ENCODE assay signal across 25 mouse cellular contexts in genomic region chr12:54994068-54994386, GRCm38 (mm10). TPM values are rescaled to one million over a fixed set of nuclear protein-coding genes. Genes with fewer than 3 reads are reported as not detected.
DNase-seq lines count a peak whose midpoint lies in the region; ATAC-seq and TF ChIP-seq lines count a peak whose summit lies in the region.
"Had no signal": no experiment of that assay in that cellular context is flagged by ENCODE, and none has a peak within 500 bp of the region (broad histone marks: within the 10 kb centered on the region; RNA-seq: fewer than 3 reads in every experiment).

No protein-coding gene starts in this region.

- WGBS in liver, embryonic 15.5 days (ENCODE audit: insufficient replicate concordance) = 51% methylated on average over 6 of the region's 6 CpGs
- 62% methylated on average over 6 of the region's 6 CpGs for WGBS in lung, postnatal 0 days

- peak overlapping the region; percentile 69 for H3K9ac ChIP-seq in CH12.LX (ENCODE audit: insufficient read depth, low read depth)
- no peak overlapping the region for H3K9ac ChIP-seq in liver, embryonic 15.5 days
- no peak overlapping the region for H3K9ac ChIP-seq in lung, postnatal 0 days (replicated peaks; ENCODE audit: low read depth)
- H3K9ac ChIP-seq: embryonic facial prominence, embryonic 12.5 days; forebrain, postnatal 0 days; neural tube, embryonic 12.5 days had no signal

- TF ChIP-seq CTCF in left cerebral cortex, adult 2 months (IDR thresholded peaks at IDR 0.05) = no peak
- TF ChIP-seq CTCF in CH12.LX (conservative IDR thresholded peaks at IDR 0.05 in 1 of 2, IDR thresholded peaks at IDR 0.05 in 1 of 2; ENCODE audit: low read depth in 2 of 2, low read length in 2 of 2) = no peak
- no peak for TF ChIP-seq CTCF in lung, postnatal 0 days (IDR thresholded peaks at IDR 0.05)

- dilution Hi-C loops in CH12.LX (cut with MboI; ENCODE audit: extremely low pct_ligation_motif_present, extremely low pct_unique_long_range_greater_than_20kb, low sequenced_read_pairs) = no loop called here

- no peak for TF ChIP-seq EP300 in CH12.LX (IDR thresholded peaks at IDR 0.05; ENCODE audit: low read length)
- no peak for TF ChIP-seq EP300 in lung, postnatal 0 days (IDR thresholded peaks at IDR 0.05)

- peak; percentile 5 for DNase-seq in left cerebral cortex, adult 18-20 months (ENCODE audit: low spot score in 2 of 2)
- no peak for DNase-seq in left cerebral cortex, adult 2 months (ENCODE audit: extremely low spot score in 1 of 2, low spot score in 2 of 2)
- DNase-seq in CH12.LX (ENCODE audit: extremely low read depth) = no peak
- peak; percentile 24 for DNase-seq in T-cell, adult 2 months (ENCODE audit: low spot score)
- no peak for DNase-seq in embryo, embryonic 10 days (ENCODE audit: low spot score)
- no peak for DNase-seq in lung, postnatal 0 days (ENCODE audit: low spot score)
- DNase-seq: adrenal gland, adult 2 months; cerebellum, adult 8-10 months; forebrain, postnatal 0 days; heart, adult 2 months; heart, postnatal 14 days; kidney, adult 2 months; kidney, postnatal 25 days; right cerebral cortex, postnatal 14 days had no signal

- peaks cover 12 to 50% of the 10 kb centered on the region in 2 experiments for H3K4me1 ChIP-seq in CH12.LX (ENCODE audit: control insufficient read depth in 1 of 2, insufficient read depth in 2 of 2)
- H3K4me1 ChIP-seq in liver, embryonic 15.5 days (replicated peaks) = peaks cover 15% of the 10 kb centered on the region
- no peaks in the 10 kb centered on the region for H3K4me1 ChIP-seq in lung, postnatal 0 days (ENCODE audit: insufficient read depth, low read depth, low read length)
- H3K4me1 ChIP-seq: embryonic facial prominence, embryonic 12.5 days; neural tube, embryonic 12.5 days had no signal

- H3K27ac ChIP-seq in left cerebral cortex, adult 2 months = no peak overlapping the region
- H3K27ac ChIP-seq in CH12.LX (ENCODE audit: insufficient read depth, low read depth) = peak overlapping the region; percentile 5; the same call in 1 of the 2 replicates
- H3K27ac ChIP-seq in liver, embryonic 15.5 days (replicated peaks) = 0 out of 2 replicates have a peak overlapping the region, but pooled peaks have one; percentile 14
- H3K27ac ChIP-seq in lung, postnatal 0 days (ENCODE audit: low read length) = no peak overlapping the region
- H3K27ac ChIP-seq: embryonic facial prominence, embryonic 12.5 days; heart, adult 2 months; hindbrain, postnatal 0 days; neural tube, embryonic 12.5 days; stomach, postnatal 0 days had no signal

- no peaks in the 10 kb centered on the region for H3K27me3 ChIP-seq in CH12.LX (replicated peaks)
- H3K27me3 ChIP-seq in liver, embryonic 15.5 days = peaks cover 7% of the 10 kb centered on the region
- no peaks in the 10 kb centered on the region for H3K27me3 ChIP-seq in lung, postnatal 0 days (replicated peaks; ENCODE audit: insufficient read depth, low read length)
- H3K27me3 ChIP-seq: embryonic facial prominence, embryonic 12.5 days; neural tube, embryonic 12.5 days had no signal

- no peaks in the 10 kb centered on the region for H3K36me3 ChIP-seq in CH12.LX (replicated peaks in 1 of 2; ENCODE audit: control insufficient read depth in 1 of 2, insufficient read depth in 1 of 2, low read length in 1 of 2)
- no peaks in the 10 kb centered on the region for H3K36me3 ChIP-seq in liver, embryonic 15.5 days (replicated peaks)
- no peaks in the 10 kb centered on the region for H3K36me3 ChIP-seq in lung, postnatal 0 days (ENCODE audit: insufficient read depth, low read length)
- H3K36me3 ChIP-seq: embryonic facial prominence, embryonic 12.5 days; G1E; neural tube, embryonic 12.5 days had no signal

- TF ChIP-seq POLR2A in CH12.LX (IDR thresholded peaks at IDR 0.05; ENCODE audit: low read depth, low read length) = no peak

- TF ChIP-seq RAD21 in CH12.LX (IDR thresholded peaks at IDR 0.05; ENCODE audit: low read depth, low read length) = no peak

- no peaks in the 10 kb centered on the region for H3K9me3 ChIP-seq in CH12.LX (replicated peaks; ENCODE audit: low read length)
- no peaks in the 10 kb centered on the region for H3K9me3 ChIP-seq in liver, embryonic 15.5 days (replicated peaks)
- no peaks in the 10 kb centered on the region for H3K9me3 ChIP-seq in lung, postnatal 0 days (ENCODE audit: low read length)
- H3K9me3 ChIP-seq: embryonic facial prominence, embryonic 12.5 days; G1E; neural tube, embryonic 12.5 days had no signal

- in situ Hi-C loops in CH12.LX (cut with MboI; ENCODE audit: low pct_ligation_motif_present, low pct_unique_long_range_greater_than_20kb, low sequenced_read_pairs) = no loop called here

- ATAC-seq in liver, embryonic 15.5 days (ENCODE audit: insufficient read depth) = no peak
- no peak for ATAC-seq in lung, postnatal 0 days
- ATAC-seq: forebrain, postnatal 0 days; hindbrain, postnatal 0 days had no signal

- intact Hi-C loops in left cerebral cortex, adult 2 months (cut with DNase I) = no loop called here

- H3K79me2 ChIP-seq in CH12.LX (replicated peaks; ENCODE audit: control insufficient read depth, extremely low read depth, insufficient read depth, poor library complexity, severe bottlenecking) = no peaks in the 10 kb centered on the region

- H3K4me2 ChIP-seq in CH12.LX (ENCODE audit: insufficient read depth, low read depth, poor library complexity, severe bottlenecking) = peak overlapping the region; percentile 72; the same call in 1 of the 2 replicates
- peak overlapping the region; percentile 46 for H3K4me2 ChIP-seq in liver, embryonic 15.5 days
- H3K4me2 ChIP-seq in lung, postnatal 0 days (replicated peaks; ENCODE audit: low read depth, low read length) = no peak overlapping the region
- H3K4me2 ChIP-seq: embryonic facial prominence, embryonic 12.5 days; neural tube, embryonic 12.5 days had no signal

- H3K4me3 ChIP-seq in left cerebral cortex, adult 2 months = no peak overlapping the region
- H3K4me3 ChIP-seq in CH12.LX (replicated peaks in 1 of 3; ENCODE audit: low read depth in 2 of 3, low read length in 2 of 3, poor library complexity in 1 of 3) = peak overlapping the region in 2 of 3 experiments; percentile 31 to 47
- 0 out of 2 replicates have a peak overlapping the region, but pooled peaks have one; percentile 1 for H3K4me3 ChIP-seq in liver, embryonic 15.5 days (replicated peaks)
- no peak overlapping the region for H3K4me3 ChIP-seq in lung, postnatal 0 days (ENCODE audit: low read depth, low read length)
- H3K4me3 ChIP-seq: embryonic facial prominence, embryonic 12.5 days; heart, adult 2 months; neural tube, embryonic 12.5 days had no signal

TF ChIP-seq in CH12.LX, 34 proteins besides CTCF, POLR2A, EP300 and RAD21:
- no peak for TF ChIP-seq MEF2A (IDR thresholded peaks at IDR 0.05; ENCODE audit: borderline replicate concordance, low read depth, low read length)
- TF ChIP-seq CHD2 (IDR thresholded peaks at IDR 0.05; ENCODE audit: low read length) = no peak
- no peak for TF ChIP-seq TBP (conservative IDR thresholded peaks at IDR 0.05; ENCODE audit: low read depth, low read length)
- TF ChIP-seq UBTF (IDR thresholded peaks at IDR 0.05; ENCODE audit: low read depth, low read length) = no peak
- TF ChIP-seq ZMIZ1 (IDR thresholded peaks at IDR 0.05; ENCODE audit: low read depth, low read length) = no peak
- peak; percentile 57 for TF ChIP-seq HCFC1 (IDR thresholded peaks at IDR 0.05; ENCODE audit: low read depth, low read length)
- no peak for TF ChIP-seq USF2 (conservative IDR thresholded peaks at IDR 0.05; ENCODE audit: low read depth, low read length)
- TF ChIP-seq MAZ (IDR thresholded peaks at IDR 0.05; ENCODE audit: low read depth, low read length) = no peak
- no peak for TF ChIP-seq NELFE (IDR thresholded peaks at IDR 0.05; ENCODE audit: low read depth, low read length)
- no peak for TF ChIP-seq MXI1 (IDR thresholded peaks at IDR 0.05; ENCODE audit: low read depth, low read length)
- TF ChIP-seq POLR2AphosphoS2 (IDR thresholded peaks at IDR 0.05; ENCODE audit: low read depth, low read length) = no peak
- peak; percentile 34; the same call in 1 of the 2 replicates for TF ChIP-seq ELF1 (IDR thresholded peaks at IDR 0.05; ENCODE audit: low read depth, low read length)
- no peak for TF ChIP-seq USF1 (IDR thresholded peaks at IDR 0.05; ENCODE audit: low read depth, low read length)
- no peak for TF ChIP-seq KAT2A (IDR thresholded peaks at IDR 0.05; ENCODE audit: insufficient replicate concordance, low read length)
- no peak; the same call in 1 of the 2 replicates for TF ChIP-seq SIN3A (IDR thresholded peaks at IDR 0.05; ENCODE audit: low read length)
- no peak for TF ChIP-seq MYC (IDR thresholded peaks at IDR 0.05; ENCODE audit: low read depth, low read length)

RNA-seq across cellular contexts. Expression of gene Gm20403, which starts 7.7 kb away (rescaled TPM):
- not detected for total RNA-seq in left cerebral cortex, adult 18-20 months (2021)
- total RNA-seq in left cerebral cortex, adult 2 months (2021) = not detected
- total RNA-seq in CH12.LX (2012; rRNA removed) (not detected in 2 replicates), CH12.LX (2014; rRNA removed) (not detected in 2 replicates)
- polyA plus RNA-seq in CH12.LX (2012; ENCODE audit: insufficient read length, low read depth) = not detected in 2 replicates
- not detected in 2 replicates for polyA plus RNA-seq in liver, embryonic 15.5 days (2015; fragmentation: Nextera tagmentation; extraction: Ambion mirVana)
- not detected in 2 replicates for polyA plus RNA-seq in lung, postnatal 0 days (2015; fragmentation: Nextera tagmentation; extraction: Ambion mirVana)
- total RNA-seq: adrenal gland, adult 2 months; common myeloid progenitor, adult 5-6 weeks; forebrain, postnatal 0 days; G1E; gastrocnemius, adult 8-10 months; heart, adult 2 months; heart, postnatal 14 days; hindbrain, postnatal 0 days; layer of hippocampus, postnatal 10 days; left cerebral cortex, postnatal 25 days; liver, adult 2 months had no signal
- polyA plus RNA-seq: adrenal gland, adult 2 months; embryonic facial prominence, embryonic 12.5 days; forebrain, postnatal 0 days; heart, adult 2 months; hindbrain, postnatal 0 days; kidney, adult 2 months; liver, adult 2 months; neural tube, embryonic 12.5 days had no signal

RNA-seq across cellular contexts. Expression of gene Baz1a, which starts 20.1 kb away (rescaled TPM):
- total RNA-seq in left cerebral cortex, adult 18-20 months (2021) = 1 to 10 TPM; 5.2 to 5.5 TPM
- 1 to 10 TPM; 5.1 to 7.0 TPM for total RNA-seq in left cerebral cortex, adult 2 months (2021)
- total RNA-seq in CH12.LX (2012; rRNA removed) (41.7 and 51.2 TPM in 2 replicates), CH12.LX (2014; rRNA removed) (89.0 and 95.0 TPM in 2 replicates)
- polyA plus RNA-seq in CH12.LX (2012; ENCODE audit: insufficient read length, low read depth) = 55.6 and 56.0 TPM in 2 replicates
- 28.8 and 32.2 TPM in 2 replicates for polyA plus RNA-seq in liver, embryonic 15.5 days (2015; fragmentation: Nextera tagmentation; extraction: Ambion mirVana)
- polyA plus RNA-seq in lung, postnatal 0 days (2015; fragmentation: Nextera tagmentation; extraction: Ambion mirVana) = 17.5 and 20.7 TPM in 2 replicates

Comparison
In these comparisons a context has a peak if more than half of its experiments do, and no peak if none do; other contexts are left out.
1. DNase-seq: peak in left cerebral cortex, adult 18-20 months (2 of 2) and T-cell, adult 2 months (single experiment); none in left cerebral cortex, adult 2 months (0 of 2), CH12.LX (single experiment), embryo, embryonic 10 days (single experiment) and lung, postnatal 0 days (single experiment).
2. H3K27ac ChIP-seq: peak in CH12.LX (single experiment) and liver, embryonic 15.5 days (single experiment); none in left cerebral cortex, adult 2 months (single experiment) and lung, postnatal 0 days (single experiment).
3. H3K4me3 ChIP-seq: peak in CH12.LX (2 of 3) and liver, embryonic 15.5 days (single experiment); none in left cerebral cortex, adult 2 months (single experiment) and lung, postnatal 0 days (single experiment).
4. RNA of gene Baz1a, which starts 20.1 kb away (total RNA-seq): 41.7 to 95.0 TPM in CH12.LX; 5.1 to 7.0 TPM in left cerebral cortex, adult 2 months and 5.2 to 5.5 TPM in left cerebral cortex, adult 18-20 months; every median in the first group is over 4 times any median in the second.